Mouse (Mus musculus) kidney, embryonic 15.5 days (tissue): ENCODE data around the gene Olfr1358. TPM values are rescaled to one million over a fixed set of nuclear protein-coding genes. Genes with fewer than 3 reads are reported as not detected.

Source experiments
- microRNA-seq: library from miRNA; unstranded; fragments of <30 nt; microRNA quantifications from one replicate; pipeline ENCODE4, GENCODE M21; 2016
- polyA plus RNA-seq: library from polyadenylated mRNA; unstranded; fragments of >200 nt; fragmentation: Nextera tagmentation; extraction: Ambion mirVana; gene quantifications from 2 replicates; pipeline ENCODE4 v1.2.1, GENCODE M21; 2015

The Olfr1358 gene
- polyA plus RNA-seq, 1 experiment from 2014 or later: not detected

Small RNA genes within 50 kb of the gene (microRNA-seq; reads per million reads assigned to microRNA genes)
- not detected for gene Gm27541

Other genes starting within 250 kb of the Olfr1358 start
- 84.9 and 88.7 TPM in 2 replicates for gene Agpat3, start 164.9 kb upstream of the Olfr1358 start, polyA plus RNA-seq
- 287 and 316 TPM in 2 replicates for gene Rrp1, start 104.4 kb upstream of the Olfr1358 start, polyA plus RNA-seq
- gene Cstb, start 91.8 kb upstream of the Olfr1358 start, polyA plus RNA-seq: 182 and 209 TPM in 2 replicates
- gene Pdxk, start 52.5 kb upstream of the Olfr1358 start, polyA plus RNA-seq: 17.2 and 20.4 TPM in 2 replicates
- 45.3 and 50.3 TPM in 2 replicates for gene Ilvbl, start 56.9 kb downstream of the Olfr1358 start, polyA plus RNA-seq
- gene Syde1, start 74.5 kb downstream of the Olfr1358 start, polyA plus RNA-seq: 16.7 and 18.7 TPM in 2 replicates
- not detected in 2 replicates for gene Olfr1357, start 100.6 kb downstream of the Olfr1358 start, polyA plus RNA-seq
- 0.27 TPM in 1 of 2 replicates, not detected in the other for gene Casp14, start 200.9 kb downstream of the Olfr1358 start, polyA plus RNA-seq
- gene Ccdc105, start 235.6 kb downstream of the Olfr1358 start, polyA plus RNA-seq: not detected in 2 replicates